Mouse (Mus musculus): ENCODE results near the gene Actrt3. TPM values are rescaled to one million over a fixed set of nuclear protein-coding genes. Genes with fewer than 3 reads are reported as not detected.

The Actrt3 gene
- not detected in 2 replicates for total RNA-seq (2023)

DNA sequence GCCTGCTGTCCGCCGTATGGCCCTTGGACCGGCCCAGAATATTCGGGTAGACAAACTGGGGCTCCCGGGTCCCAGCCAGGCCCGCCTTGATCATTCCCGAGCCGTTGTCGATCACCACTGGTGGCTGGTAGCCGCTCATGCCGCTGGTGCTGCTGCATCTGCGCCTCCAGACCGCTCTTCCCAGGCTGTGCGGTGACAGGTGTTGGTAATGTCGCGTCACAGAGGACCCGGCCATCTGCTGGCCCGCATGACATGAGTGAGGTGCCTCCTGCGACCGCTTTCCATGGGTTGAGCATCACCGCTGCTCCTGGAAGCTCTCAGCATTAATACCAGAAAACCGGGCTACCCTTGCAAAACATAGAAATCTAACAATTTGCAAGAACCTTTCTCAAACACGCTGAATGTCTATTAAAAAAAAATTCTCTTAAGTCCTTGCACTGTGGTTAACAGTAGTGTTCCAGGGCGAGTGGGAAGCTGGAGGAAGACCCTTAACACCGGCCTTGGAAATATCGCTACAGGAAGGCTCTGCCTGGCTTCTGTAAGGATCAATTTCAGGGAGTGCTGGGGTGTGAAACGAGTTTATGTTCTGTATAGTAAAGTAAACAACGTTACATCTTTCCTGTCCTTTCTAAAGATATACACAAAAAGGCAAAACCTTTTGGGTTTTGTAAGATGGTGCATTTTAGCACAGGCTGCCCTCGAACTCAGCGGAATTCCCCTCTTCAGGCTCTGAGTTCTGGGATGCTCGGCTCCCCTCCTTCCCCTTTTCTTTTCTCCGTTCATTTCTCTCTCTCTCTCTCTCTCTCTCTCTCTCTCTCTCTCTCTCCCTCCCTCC is at the start of gene Actrt3:
Actrt3 (minus strand) TSS at position 229 of the 835 bp plus-strand sequence.

GRCm38 (mm10) chr3:30647440-30648090 is 47.8 kb upstream of the Actrt3 start, which contains the start of gene Lrrc34:
Lrrc34 (minus strand) TSS chr3:30647869.

DNA sequence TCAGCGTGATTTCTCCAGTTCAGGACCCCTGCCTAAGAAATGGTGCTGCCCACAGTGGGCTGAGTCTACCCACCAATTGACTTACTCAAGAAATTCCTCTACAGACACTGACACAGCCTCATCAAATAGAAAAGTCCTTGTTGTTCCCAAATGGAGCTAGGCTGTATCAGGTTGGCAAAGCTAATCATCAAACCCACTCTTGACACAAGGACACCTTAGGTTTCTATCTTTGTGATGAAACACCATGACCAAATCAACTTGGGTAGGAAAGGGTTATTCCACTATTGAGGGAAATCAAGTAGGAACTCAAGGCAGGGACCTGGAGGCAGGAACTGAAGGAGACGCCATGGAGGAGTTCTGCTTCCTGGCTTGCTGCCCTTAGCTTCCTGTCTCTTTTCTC is 44.5 kb upstream of the Actrt3 start, which contains the start of gene Lrriq4:
Lrriq4 (plus strand) TSS at position 301 of the 400 bp plus-strand sequence.

GRCm38 (mm10) chr3:30602065-30602739 is 2.5 kb upstream of the Actrt3 start, which contains the start of gene Mynn:
Mynn (plus strand) TSS chr3:30602065.

DNA sequence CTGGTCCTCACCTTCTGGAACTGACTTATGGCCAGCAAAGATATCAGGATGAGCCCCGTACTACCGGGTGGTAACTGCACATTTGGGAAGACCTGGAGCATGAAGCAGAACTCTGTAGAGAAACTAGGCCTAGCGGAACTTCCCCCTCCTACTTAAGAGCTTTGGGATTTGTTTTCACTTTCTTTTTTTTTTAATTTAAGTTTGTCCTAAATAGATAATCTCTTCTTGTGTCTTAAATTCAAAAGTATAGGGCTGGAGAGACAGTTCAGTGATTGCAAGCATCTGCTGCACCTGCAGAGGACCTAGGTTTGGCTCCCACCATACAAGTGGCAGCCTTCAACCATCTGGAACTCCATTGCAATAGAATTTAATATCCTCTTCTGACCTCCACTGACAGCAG is 51.8 kb downstream of the Actrt3 start, which contains the start of gene Mecom:
Mecom (minus strand) TSS at position 101 of the 400 bp plus-strand sequence.

Other genes starting within 250 kb of the Actrt3 start
- not detected in 2 replicates for gene Mecom, start 51.9 kb downstream of the Actrt3 start, total RNA-seq (2023)
- gene Mynn, start 2.1 kb upstream of the Actrt3 start, total RNA-seq (2023), result 52.9 and 63.8 TPM in 2 replicates
- gene Lrriq4, start 44.6 kb upstream of the Actrt3 start, total RNA-seq (2023), result not detected in 2 replicates
- not detected in 2 replicates for gene Lrrc34, start 47.9 kb upstream of the Actrt3 start, total RNA-seq (2023)
- not detected in 2 replicates for gene Lrrc31, start 99.9 kb upstream of the Actrt3 start, total RNA-seq (2023)
- not detected in 2 replicates for gene Samd7, start 146.4 kb upstream of the Actrt3 start, total RNA-seq (2023)
- gene Sec62, start 192.9 kb upstream of the Actrt3 start, total RNA-seq (2023), result 57.9 and 61.0 TPM in 2 replicates

Data from neutrophil, adult 65 days (primary cell).